Mouse (Mus musculus) adrenal gland, postnatal 4 days (tissue): Measurements from ENCODE around the gene Vmn1r125. TPM values are rescaled to one million over a fixed set of nuclear protein-coding genes. Genes with fewer than 3 reads are reported as not detected.
"Not testable (repeated sequence)": the region's sequence is repeated elsewhere in the genome, so short reads cannot be mapped to it uniquely, and the experiment has no call there.

ENCODE experiments used
- DNase-seq, 2 experiments: peaks; one replicate each; pipeline ENCODE4 v3.0.0; 2021 to 2022; ENCODE audit warnings: low spot score in 2 of 2, mixed read lengths in 2 of 2
- long read RNA-seq, 2 experiments: library from polyadenylated mRNA; stranded (forward); transcript quantifications; one replicate each; pipeline ENCODE4 v2.0.0; 2021
- total RNA-seq, 2 experiments: library from RNA; stranded (reverse); gene quantifications; 2 replicates each; pipeline ENCODE4 v1.2.3; 2021

The Vmn1r125 gene
- total RNA-seq: not detected
- long read RNA-seq, experiment 1: 0 reads
- long read RNA-seq, experiment 2: 0 reads

- DNase-seq: not testable (repeated sequence)
Observed at GRCm38 (mm10) chr7:21271879-21272278, at the start of gene Vmn1r125. Gene Vmn1r125, plus strand, starts transcription at chr7:21272179.

- DNase-seq: not testable (repeated sequence)
Observed at GRCm38 (mm10) chr7:21260517-21260916, 11.5 kb upstream of the Vmn1r125 start, which contains the start of gene Vmn1r124. Gene Vmn1r124, minus strand, starts transcription at chr7:21260617.

- DNase-seq: not testable (repeated sequence)
Observed at GRCm38 (mm10) chr7:21301367-21301766, 29.4 kb downstream of the Vmn1r125 start, which contains the start of gene Vmn1r126. Gene Vmn1r126, minus strand, starts transcription at chr7:21301467.

- not testable (repeated sequence) for DNase-seq
Observed at GRCm38 (mm10) chr7:21319761-21320160, 47.8 kb downstream of the Vmn1r125 start, which contains the start of gene Vmn1r127. Gene Vmn1r127, minus strand, starts transcription at chr7:21319861.

Other genes with a start within 250 kb of the Vmn1r125 start
- gene Vmn1r120, start 218.4 kb upstream of the Vmn1r125 start, total RNA-seq: not detected
- not detected for gene Vmn1r121, start 173.7 kb upstream of the Vmn1r125 start, total RNA-seq
- gene Vmn1r122, start 138.1 kb upstream of the Vmn1r125 start, total RNA-seq: not detected
- not detected for gene Vmn1r123, start 110.0 kb upstream of the Vmn1r125 start, total RNA-seq
- not detected for gene Gm5157, start 81.8 kb upstream of the Vmn1r125 start, total RNA-seq
- gene Vmn1r124, start 11.6 kb upstream of the Vmn1r125 start, total RNA-seq: not detected
- gene Vmn1r126, start 29.3 kb downstream of the Vmn1r125 start, total RNA-seq: not detected
- not detected for gene Vmn1r127, start 47.7 kb downstream of the Vmn1r125 start, total RNA-seq
- not detected for gene Vmn1r128, start 77.2 kb downstream of the Vmn1r125 start, total RNA-seq
- not detected for gene Vmn1r129, start 89.1 kb downstream of the Vmn1r125 start, total RNA-seq
- not detected for gene Gm6882, start 160.6 kb downstream of the Vmn1r125 start, total RNA-seq
- gene Vmn1r130, start 239.6 kb downstream of the Vmn1r125 start, total RNA-seq: not detected